Mouse (Mus musculus) layer of hippocampus, postnatal 14 days (tissue): ENCODE data around the gene Gmip. TPM values are rescaled to one million over a fixed set of nuclear protein-coding genes. Genes with fewer than 3 reads are reported as not detected.

Experiments
- DNase-seq, 2 experiments: peaks; one replicate each; pipeline ENCODE4 v3.0.0; 2021 to 2022; ENCODE audit warnings: low spot score in 2 of 2, mixed read lengths in 1 of 2
- long read RNA-seq, 2 experiments: library from polyadenylated mRNA; stranded (forward); transcript quantifications; one replicate each; pipeline ENCODE4 v2.0.0; 2021
- total RNA-seq, 2 experiments: library from RNA; stranded (reverse); gene quantifications; 2 replicates each; pipeline ENCODE4 v1.2.3; 2021

Gene Gmip
- 10 to 100 TPM; 19.2 to 20.5 TPM for total RNA-seq
- long read RNA-seq, experiment 1, partial matches to known transcripts = 2 of 4 reads
- long read RNA-seq, experiment 1, other reads (novel, unspliced or antisense) = 1 of 4 reads
- long read RNA-seq, experiment 2, partial matches to known transcripts = 3 of 6 reads
- long read RNA-seq, experiment 2, other reads (novel, unspliced or antisense) = 2 of 6 reads

GRCm38 (mm10) chr8:69808094-69808863, at the start of gene Gmip:
Gene Gmip, plus strand, starts transcription at chr8:69808679.
- peak; percentile 39 to 55 for DNase-seq

- no peak for DNase-seq
These were observed 46.5 kb upstream of the Gmip start for GRCm38 (mm10) chr8:69761814-69762445.

- DNase-seq = no peak
These were observed 37.3 kb upstream of the Gmip start for GRCm38 (mm10) chr8:69771221-69771620.

- DNase-seq = no peak
These were observed 36.4 kb upstream of the Gmip start for GRCm38 (mm10) chr8:69772106-69772505.

- DNase-seq = peak; percentile 92 to 94
These were observed 33.9 kb upstream of the Gmip start, which contains the start of gene Gm20422 for GRCm38 (mm10) chr8:69774503-69775148. Gene Gm20422, minus strand, starts transcription at chr8:69774886.

GRCm38 (mm10) chr8:69775149-69775534, 33.3 kb upstream of the Gmip start:
- no peak for DNase-seq

GRCm38 (mm10) chr8:69777111-69777510, 31.4 kb upstream of the Gmip start:
- no peak for DNase-seq

GRCm38 (mm10) chr8:69789105-69789504, 19.4 kb upstream of the Gmip start:
- no peak for DNase-seq

GRCm38 (mm10) chr8:69789731-69790130, 18.7 kb upstream of the Gmip start:
- no peak for DNase-seq

GRCm38 (mm10) chr8:69790364-69790763, 18.1 kb upstream of the Gmip start:
- DNase-seq = no peak

GRCm38 (mm10) chr8:69790773-69791367, 17.6 kb upstream of the Gmip start, which contains the start of the genes Atp13a1 and Zfp866:
Gene Atp13a1, plus strand, starts transcription at chr8:69791163.
Gene Zfp866, minus strand, starts transcription at chr8:69791178.
- DNase-seq = peak; percentile 87 to 89

- no peak for DNase-seq
These were observed 16.9 kb upstream of the Gmip start for GRCm38 (mm10) chr8:69791415-69792068.

GRCm38 (mm10) chr8:69793666-69794065, 14.8 kb upstream of the Gmip start:
- DNase-seq = no peak

- no peak for DNase-seq
These were observed 14.4 kb upstream of the Gmip start for GRCm38 (mm10) chr8:69794096-69794495.

- no peak for DNase-seq
These were observed 13.6 kb upstream of the Gmip start for GRCm38 (mm10) chr8:69794901-69795300.

- no peak for DNase-seq
These were observed 11.6 kb upstream of the Gmip start for GRCm38 (mm10) chr8:69796721-69797345.

GRCm38 (mm10) chr8:69797661-69798060, 10.8 kb upstream of the Gmip start:
- no peak for DNase-seq

- no peak for DNase-seq
These were observed 9.2 kb upstream of the Gmip start for GRCm38 (mm10) chr8:69799261-69799660.

GRCm38 (mm10) chr8:69799946-69800345, 8.5 kb upstream of the Gmip start:
- no peak for DNase-seq

- DNase-seq = no peak
These were observed 6.7 kb upstream of the Gmip start for GRCm38 (mm10) chr8:69801796-69802195.
